Mouse (Mus musculus) NIH3T3 (cell line): ENCODE measurements at regions not wholly inside any gene's neighbourhood (a gene's known extent, or its start where the extent isn't known, plus 50 kb on each side); places are given as distances from the start of the nearest gene placed in this dataset.
A peak's percentile ranks its signal among the peaks of the same experiment; 100 is the strongest.
"Not testable (repeated sequence)": the region's sequence is repeated elsewhere in the genome, so short reads cannot be mapped to it uniquely, and the experiment has no call there.

ENCODE experiments used
- DNase-seq: peaks from one replicate; pipeline ENCODE4 v3.0.0-alpha.2; 2012; ENCODE audit warnings: low read depth

GRCm38 (mm10) chr8:7323067-7323675 lies 1337.9 kb downstream of the Efnb2 start:
- no peak for DNase-seq

GRCm38 (mm10) chr8:7322376-7323066 lies 1338.5 kb downstream of the Efnb2 start:
- no peak for DNase-seq

DNA sequence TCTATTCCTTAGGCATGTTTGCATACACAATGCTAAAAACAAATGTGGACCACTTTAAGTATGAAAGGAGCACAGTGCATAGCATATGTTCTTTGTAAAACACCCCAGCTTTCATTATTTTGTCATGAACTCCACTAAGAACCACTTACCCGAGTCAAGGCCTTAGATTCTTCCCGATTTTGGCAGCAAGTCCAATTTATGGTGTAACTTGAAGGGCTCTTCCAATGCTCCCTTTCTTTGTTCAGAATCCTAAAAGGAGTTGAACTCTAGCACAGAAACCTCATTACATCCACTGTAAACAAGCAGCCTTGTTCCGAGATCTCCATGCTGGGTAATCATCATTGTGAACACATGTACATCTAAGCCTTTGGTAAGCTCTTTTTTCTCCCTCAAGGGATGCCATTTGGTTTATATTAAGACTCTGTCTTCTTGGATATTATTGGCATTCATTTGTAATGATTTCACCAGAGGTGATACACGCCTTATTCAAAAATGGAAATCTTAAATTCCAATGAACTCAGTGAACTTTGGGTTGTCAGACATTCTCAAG lies 1344.2 kb downstream of the Efnb2 start:
- DNase-seq: no peak

GRCm38 (mm10) chr8:7309239-7309638 lies 1351.8 kb downstream of the Efnb2 start:
- peak; percentile 13 for DNase-seq

DNA sequence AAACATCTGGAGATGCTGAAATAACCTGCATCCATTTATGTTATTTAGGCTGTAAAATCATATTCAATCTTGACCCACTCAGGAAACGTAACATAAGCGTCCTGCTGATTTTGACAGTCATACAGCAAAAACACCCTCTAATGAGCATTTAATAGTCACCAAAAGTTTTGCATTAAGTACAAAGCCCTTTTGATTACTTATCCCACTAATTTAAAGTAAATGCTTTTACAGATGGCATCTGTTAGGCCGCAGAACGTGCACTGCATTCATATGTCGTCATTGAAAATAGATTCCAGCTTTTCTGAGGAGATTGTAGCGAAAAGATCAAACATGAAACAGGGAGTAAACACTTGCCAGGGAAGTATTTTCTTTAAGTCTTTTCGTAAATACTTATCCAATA lies 1371.7 kb downstream of the Efnb2 start:
- DNase-seq: no peak

- no peak for DNase-seq
Observed at GRCm38 (mm10) chr8:7286581-7286980, 1374.5 kb downstream of the Efnb2 start.

DNA sequence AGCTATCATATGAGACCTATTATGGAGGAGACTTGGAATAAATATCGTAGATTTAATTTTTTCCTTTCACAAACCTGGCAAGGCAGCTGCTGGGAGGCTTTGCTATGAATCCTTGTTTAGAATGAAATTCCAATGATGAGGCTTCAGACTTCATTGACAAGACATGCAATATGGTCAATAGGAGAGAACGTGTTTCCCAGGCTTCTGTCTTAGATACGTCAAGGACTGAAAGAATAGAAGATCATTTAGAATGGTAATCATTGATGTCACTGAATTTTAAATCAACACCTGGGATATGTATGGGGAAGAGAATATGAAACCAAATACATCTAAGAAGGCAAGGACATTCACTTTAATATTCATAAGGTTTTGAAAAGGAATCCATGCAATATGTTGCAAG lies 1393.6 kb downstream of the Efnb2 start:
- DNase-seq: no peak

GRCm38 (mm10) chr8:7254336-7254735 lies 1406.7 kb downstream of the Efnb2 start:
- DNase-seq: not testable (repeated sequence)

- no peak for DNase-seq
Observed at GRCm38 (mm10) chr8:7240321-7240720, 1420.7 kb downstream of the Efnb2 start.

DNA sequence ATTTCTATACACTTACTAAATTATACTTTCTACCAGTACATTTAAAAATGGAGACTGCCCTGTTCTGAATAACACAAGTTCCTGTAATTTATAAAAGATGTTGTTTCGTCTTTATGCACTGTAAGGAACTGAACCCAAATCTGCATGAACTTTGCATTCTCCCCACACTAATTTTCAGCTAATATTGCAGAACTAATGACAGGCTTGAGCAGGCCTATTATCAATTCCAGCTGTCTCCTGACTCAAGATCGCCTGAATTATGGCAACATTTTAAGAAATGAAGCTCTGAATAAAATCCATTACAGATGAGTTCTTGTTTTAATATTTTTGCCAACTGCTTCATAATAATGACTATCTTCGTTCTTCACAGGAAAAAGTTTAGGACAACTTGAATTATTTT lies 1427.0 kb downstream of the Efnb2 start:
- DNase-seq: no peak

DNA sequence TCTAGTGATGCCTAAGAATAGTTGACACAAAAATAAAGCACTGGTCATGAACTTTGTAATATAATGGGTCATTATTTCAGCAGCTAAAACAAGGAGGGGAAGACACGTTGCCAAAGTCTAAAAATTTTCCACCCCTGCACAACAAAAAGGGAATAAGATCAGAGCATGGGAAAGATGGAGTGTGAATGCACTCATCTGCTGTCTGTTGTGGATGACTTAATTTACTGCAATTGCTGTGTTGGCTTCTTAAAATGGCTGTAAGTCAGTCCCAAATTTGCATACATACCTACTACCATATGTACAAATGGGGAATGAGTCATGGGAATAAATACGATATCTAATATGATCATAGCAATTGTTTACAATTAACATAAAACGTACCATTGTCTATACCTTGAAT lies 1441.7 kb downstream of the Efnb2 start:
- DNase-seq: no peak

GRCm38 (mm10) chr8:7207178-7207577 lies 1453.9 kb downstream of the Efnb2 start:
- no peak for DNase-seq

DNA sequence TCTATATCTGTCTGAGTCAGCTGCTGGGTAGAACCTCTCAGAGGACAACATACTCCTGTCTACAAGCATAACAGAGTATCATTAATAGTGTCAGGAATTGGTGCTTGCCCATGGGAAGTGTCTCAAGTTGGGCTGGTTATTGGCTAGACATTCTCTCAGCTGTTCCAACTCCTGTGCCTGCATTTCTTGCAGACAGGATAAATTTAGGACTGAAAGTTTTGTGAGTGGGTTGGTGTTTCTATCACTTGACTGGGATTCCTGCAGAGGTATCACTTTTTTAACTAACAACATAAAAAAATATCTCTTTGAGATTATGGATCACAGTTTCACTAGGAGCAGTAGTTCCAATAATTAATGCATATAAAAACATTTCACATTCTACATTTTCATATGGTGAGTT lies 1454.4 kb downstream of the Efnb2 start:
- DNase-seq: no peak

DNA sequence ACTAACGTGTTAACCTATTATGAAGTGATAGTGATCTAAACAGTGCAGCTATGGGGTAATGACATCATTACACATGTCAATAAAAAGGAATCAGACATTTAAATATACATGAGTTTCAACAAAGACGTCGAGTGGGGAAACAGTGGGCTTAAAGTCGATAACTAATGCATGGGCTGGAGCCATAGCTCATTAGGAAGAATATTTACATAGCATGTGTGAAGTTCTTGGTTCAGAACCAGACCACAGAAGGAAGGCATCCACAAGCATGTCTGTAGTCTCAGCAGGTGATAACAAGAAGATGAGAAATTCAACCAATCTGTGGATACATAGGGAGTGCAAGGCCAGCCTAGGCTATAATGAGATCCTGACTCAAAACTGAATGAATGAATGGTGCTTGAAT lies 1456.0 kb downstream of the Efnb2 start:
- no peak for DNase-seq

- no peak for DNase-seq
Observed at GRCm38 (mm10) chr8:7190726-7191125, 1470.3 kb downstream of the Efnb2 start.

DNA sequence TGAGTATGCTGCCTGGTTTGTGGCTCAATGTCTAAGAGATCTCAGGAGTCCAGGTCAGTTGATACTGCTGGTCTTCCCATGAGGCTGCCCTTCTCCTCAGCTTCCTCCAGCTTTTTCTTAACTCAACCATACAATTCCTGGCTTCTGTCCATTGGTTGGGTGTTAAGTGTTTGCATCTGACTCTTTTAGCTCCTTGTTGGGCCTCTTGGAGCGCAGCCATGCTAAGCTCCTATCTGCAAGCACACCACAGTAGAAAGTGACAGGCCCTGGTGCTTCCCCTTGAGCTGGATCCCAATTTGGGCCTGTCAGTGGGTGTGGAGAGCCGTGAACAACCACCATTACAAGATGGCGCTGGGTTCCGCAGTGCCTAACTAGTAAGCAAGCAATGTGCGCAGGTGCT lies 1497.7 kb downstream of the Efnb2 start:
- no peak for DNase-seq

DNA sequence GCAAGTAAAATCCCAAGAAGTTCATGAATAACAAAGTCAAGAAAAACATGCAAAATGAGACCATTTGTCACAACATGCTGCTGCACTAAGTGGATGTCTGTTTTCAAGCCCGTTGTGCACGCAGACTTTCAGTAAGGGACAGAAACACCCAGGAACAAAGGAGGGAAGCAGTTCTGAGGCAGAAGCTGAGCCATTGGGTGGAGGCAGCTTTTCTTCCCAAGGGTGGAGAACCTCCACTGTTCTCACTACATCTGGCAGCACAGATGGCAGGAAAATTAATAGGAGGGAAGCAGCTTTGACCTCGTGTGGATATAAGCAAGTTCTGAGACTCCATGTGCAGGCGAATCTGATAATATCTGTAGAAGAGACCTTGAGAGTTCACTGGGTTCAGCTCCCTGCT lies 1529.3 kb downstream of the Efnb2 start:
- no peak for DNase-seq

DNA sequence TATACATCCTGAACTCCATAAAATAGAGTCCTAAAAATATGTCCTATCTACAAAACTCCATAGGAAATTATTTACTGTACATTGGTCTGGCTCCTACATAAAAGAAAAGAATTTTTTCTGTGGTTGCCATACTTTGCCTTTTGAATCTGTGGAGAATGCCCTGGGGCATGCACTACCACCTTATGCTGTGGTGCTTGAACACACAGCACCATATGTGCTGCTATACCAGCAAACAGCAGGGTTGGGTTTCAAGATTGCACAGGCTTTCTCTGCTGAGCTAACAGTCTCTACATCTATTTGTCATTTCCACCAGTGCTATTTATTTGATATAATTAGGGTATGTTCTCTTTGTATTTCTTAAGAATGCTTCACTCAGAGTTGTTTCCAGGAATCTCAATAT lies 1552.2 kb downstream of the Efnb2 start:
- DNase-seq: no peak

- no peak for DNase-seq
Observed at GRCm38 (mm10) chr8:7097577-7097976, 1563.5 kb downstream of the Efnb2 start.

GRCm38 (mm10) chr8:7092831-7093230 lies 1568.2 kb downstream of the Efnb2 start:
- no peak for DNase-seq

DNA sequence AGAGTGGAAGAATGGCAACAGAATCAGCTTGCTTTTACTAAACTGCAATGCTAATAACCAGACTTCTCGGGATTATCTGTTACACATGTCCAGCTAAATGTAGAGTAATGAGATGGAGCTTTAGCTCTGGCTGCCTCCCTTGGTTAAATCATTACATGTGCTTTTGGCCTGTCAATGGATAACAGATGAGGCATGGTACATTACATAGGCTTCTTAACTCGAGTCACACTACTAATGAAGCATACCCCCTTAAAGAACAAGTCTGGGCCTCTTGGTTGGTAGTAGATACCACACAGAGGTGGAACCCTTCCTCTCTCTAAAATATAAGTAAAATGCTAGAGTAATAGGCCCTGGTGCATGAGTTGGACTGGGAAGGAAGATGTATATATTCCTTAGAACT lies 1572.9 kb downstream of the Efnb2 start:
- no peak for DNase-seq

GRCm38 (mm10) chr8:7060255-7060656 lies 1600.8 kb downstream of the Efnb2 start:
- no peak for DNase-seq

DNA sequence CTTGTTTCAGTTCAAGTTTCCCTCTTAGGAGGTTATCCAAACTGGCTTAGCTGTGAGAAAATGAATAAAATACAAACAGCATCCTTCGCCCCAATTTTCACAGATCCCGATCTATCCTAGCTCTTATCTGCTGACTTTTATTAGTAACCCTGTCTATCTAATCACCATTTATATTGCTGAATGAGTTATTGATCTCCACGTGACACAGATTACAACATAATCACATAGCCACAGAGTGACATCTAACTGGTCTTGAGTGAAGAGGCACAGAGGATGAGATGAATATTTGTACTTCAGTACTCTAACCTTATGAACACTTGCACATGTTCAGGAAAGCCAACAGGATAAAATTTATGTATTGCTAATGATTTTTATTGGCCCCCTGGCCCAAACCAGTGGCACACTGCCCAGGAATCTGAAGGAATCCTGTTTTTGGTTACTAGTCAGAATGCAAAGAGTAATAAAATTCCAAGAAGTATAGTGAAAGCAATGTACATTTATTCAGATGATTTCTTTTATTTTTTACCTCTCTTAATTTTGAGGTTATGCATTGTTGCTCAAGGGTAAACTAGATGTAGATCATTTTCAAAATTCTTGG lies 1634.7 kb downstream of the Efnb2 start:
- DNase-seq: peak; percentile 8
